12 mouse cellular contexts compared by ENCODE assay signal in the genomic region with DNA sequence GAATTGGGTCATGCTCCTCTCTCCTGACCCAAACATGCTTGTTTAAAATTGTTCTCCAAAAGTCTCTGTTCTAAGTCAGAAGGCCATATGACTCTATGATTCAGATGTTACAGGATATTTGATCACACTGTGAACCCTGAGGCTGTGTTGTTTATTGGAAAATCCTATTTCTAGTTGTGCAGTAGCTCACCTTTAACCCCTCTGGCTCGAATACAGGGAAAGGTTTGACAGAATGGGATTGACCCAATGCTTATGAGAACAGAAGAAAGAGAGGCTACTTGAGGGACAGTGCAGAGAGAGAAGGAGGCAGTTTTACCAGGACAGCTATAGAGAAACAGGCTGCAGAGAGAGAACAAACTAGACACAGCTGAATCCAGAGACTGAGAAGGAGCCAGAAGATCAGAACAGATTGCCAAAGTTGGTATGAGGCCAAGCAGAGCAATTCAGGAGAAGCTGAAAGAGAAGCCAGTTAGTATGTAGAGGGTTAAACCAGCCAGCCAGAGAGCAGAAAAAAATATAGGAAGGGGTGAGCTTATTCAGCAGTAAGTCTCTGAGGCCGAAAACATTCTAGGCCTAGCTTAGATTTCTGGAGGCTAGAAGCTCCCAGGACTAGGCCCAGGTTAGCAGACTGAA. TPM values are rescaled to one million over a fixed set of nuclear protein-coding genes. Genes with fewer than 3 reads are reported as not detected.
A peak's percentile ranks its signal among the peaks of the same experiment; 100 is the strongest.
DNase-seq lines count a peak whose midpoint lies in the region; TF ChIP-seq lines count a peak whose summit lies in the region.
"Had no signal": no experiment of that assay in that cellular context is flagged by ENCODE, and none has a peak within 500 bp of the region (broad histone marks: within the 10 kb centered on the region; RNA-seq: fewer than 3 reads in every experiment).

No protein-coding gene starts in this region.

- H3K9ac ChIP-seq in liver, adult 2 months (ENCODE audit: low read depth, low read length), result no peak overlapping the region
- H3K9ac ChIP-seq: hindbrain, embryonic 13.5 days; limb, embryonic 12.5 days; neural tube, embryonic 12.5 days had no signal

- no peak for TF ChIP-seq POLR2A in liver, adult 2 months (IDR thresholded peaks at IDR 0.05; ENCODE audit: extremely low read depth, insufficient read depth, low read length)

- no peak for TF ChIP-seq CTCF in gastrocnemius, adult 2 months (IDR thresholded peaks at IDR 0.05)
- no peak for TF ChIP-seq CTCF in liver, adult 2 months (IDR thresholded peaks at IDR 0.05; ENCODE audit: low read depth, low read length)

- no peak for DNase-seq in gastrocnemius, adult 2 months
- no peak for DNase-seq in gastrocnemius, postnatal 10 days
- DNase-seq in liver, adult 2 months (ENCODE audit: extremely low read depth, low read depth, low spot score), result peak; percentile 88
- no peak for DNase-seq in liver
- peak; percentile 49 for DNase-seq in cerebellum, adult 9-10 months
- peak; percentile 66 for DNase-seq in lung, postnatal 36 days
- no peak for DNase-seq in thymus, postnatal 36 days
- DNase-seq: right cerebral cortex, adult 18-20 months had no signal

- no peaks in the 10 kb centered on the region for H3K79me2 ChIP-seq in liver, adult 2 months (ENCODE audit: control insufficient read depth, insufficient read depth, low read length)

- 26% methylated on average over 2 of the region's 2 CpGs for WGBS in liver, adult 2 months

- peak overlapping the region; percentile 61 for H3K27ac ChIP-seq in gastrocnemius, adult 2 months
- peak overlapping the region; percentile 55; the same call in 1 of the 2 replicates for H3K27ac ChIP-seq in liver, adult 2 months (replicated peaks; ENCODE audit: insufficient read depth, low read depth, low read length)
- H3K27ac ChIP-seq: heart, adult 2 months; hindbrain, embryonic 13.5 days; limb, embryonic 12.5 days; neural tube, embryonic 12.5 days had no signal

- H3K27me3 ChIP-seq in liver, adult 2 months (ENCODE audit: control insufficient read depth, insufficient read depth, low read length), result no peaks in the 10 kb centered on the region
- H3K27me3 ChIP-seq: hindbrain, embryonic 13.5 days; limb, embryonic 12.5 days; neural tube, embryonic 12.5 days had no signal

- H3K4me3 ChIP-seq in gastrocnemius, adult 2 months, result no peak overlapping the region
- H3K4me3 ChIP-seq in liver, adult 2 months (ENCODE audit: insufficient read depth, low read depth, low read length), result no peak overlapping the region
- H3K4me3 ChIP-seq: heart, adult 2 months; hindbrain, embryonic 13.5 days; limb, embryonic 12.5 days; neural tube, embryonic 12.5 days had no signal

- H3K4me1 ChIP-seq in liver, adult 2 months (ENCODE audit: control insufficient read depth, insufficient read depth, low read length), result 0 out of 2 replicates have a peak, but pooled peaks cover 2% of the 10 kb centered on the region
- H3K4me1 ChIP-seq: limb, embryonic 12.5 days; neural tube, embryonic 12.5 days had no signal

- H3K36me3 ChIP-seq in liver, adult 2 months (ENCODE audit: control insufficient read depth, insufficient read depth, low read length), result no peaks in the 10 kb centered on the region
- H3K36me3 ChIP-seq: hindbrain, embryonic 13.5 days; limb, embryonic 12.5 days; neural tube, embryonic 12.5 days had no signal

- intact Hi-C loops in gastrocnemius, adult 2 months (cut with DNase I), result no loop called here

RNA-seq across cellular contexts. Expression of a gene that starts 27.1 kb away (rescaled TPM):
- total RNA-seq in gastrocnemius, adult 2 months (2021), result 10 to 100 TPM; 24.7 to 33.2 TPM
- total RNA-seq in gastrocnemius, postnatal 10 days (2021), result 10 to 100 TPM; 23.7 TPM
- 8.6 TPM in 2 replicates for total RNA-seq in liver, adult 2 months (2014; rRNA removed)
- polyA plus RNA-seq in liver, adult 2 months (2012; rRNA removed), result 3.0 and 5.5 TPM in 2 replicates

Comparison
In these comparisons a context has a peak if more than half of its experiments do, and no peak if none do; other contexts are left out.
1. DNase-seq: peak in liver, adult 2 months (single experiment), cerebellum, adult 9-10 months (single experiment) and lung, postnatal 36 days (single experiment); none in gastrocnemius, adult 2 months (single experiment), gastrocnemius, postnatal 10 days (single experiment), liver (single experiment) and thymus, postnatal 36 days (0 of 2).